Mouse (Mus musculus): ENCODE measurements around the gene Lifr.

- TF ChIP-seq CTCF (IDR thresholded peaks at IDR 0.05; ENCODE audit: low read depth) (no peak), EP300 (IDR thresholded peaks at IDR 0.05; ENCODE audit: low read depth) (no peak)
Observed at GRCm38 (mm10) chr15:7166735-7167134, 76.3 kb downstream of the Lifr start.
